Mouse (Mus musculus) adrenal gland, postnatal 25 days (tissue): ENCODE measurements at regions not wholly inside any gene's neighbourhood (a gene's known extent, or its start where the extent isn't known, plus 50 kb on each side); places are given as distances from the start of the nearest gene placed in this dataset.

Experiments used
- DNase-seq: peaks from one replicate; pipeline ENCODE4 v3.0.0; 2021; ENCODE audit warnings: mixed read lengths
- microRNA-seq, 2 experiments: library from miRNA; unstranded; fragments of <30 nt; microRNA quantifications; one replicate each; pipeline ENCODE4 v1.2.0; 2021

DNA sequence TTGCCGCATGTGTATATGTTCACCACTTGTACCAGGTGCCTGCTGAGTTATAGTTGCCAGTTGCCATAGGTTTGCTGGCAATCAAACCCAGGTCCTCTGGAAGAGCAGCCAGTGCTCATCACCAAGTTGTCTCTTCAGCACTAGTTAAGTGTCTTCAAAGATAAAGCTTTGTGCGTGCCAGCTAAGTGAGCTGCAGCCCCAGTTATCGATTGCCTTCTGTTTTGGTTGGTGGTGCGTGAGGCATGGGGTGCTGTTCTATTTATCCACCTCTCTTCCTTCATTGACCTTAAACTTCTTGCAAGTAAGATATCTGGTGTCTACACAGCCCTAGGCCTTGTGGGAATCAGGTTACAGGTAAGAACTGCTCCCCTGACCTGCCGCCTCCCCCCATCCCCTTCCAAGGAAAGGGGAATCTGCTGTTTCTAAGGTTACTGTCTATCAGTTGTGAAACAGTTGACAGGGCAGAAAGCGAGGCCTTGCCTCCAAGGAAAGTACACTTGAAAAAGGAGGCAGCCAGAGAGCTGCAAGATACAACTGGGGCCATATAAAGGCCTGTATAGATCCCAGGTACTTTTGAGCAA lies 1120.2 kb upstream of the A1bg start:
- no peak for DNase-seq

Small RNA genes in the stretch of these regions (microRNA-seq; reads per million reads assigned to microRNA genes)
- 0 reads per million in 2 experiments for gene Gm24810
